Mouse (Mus musculus) heart, embryonic 15.5 days (tissue): ENCODE data around the gene Prdm1. TPM values are rescaled to one million over a fixed set of nuclear protein-coding genes. Genes with fewer than 3 reads are reported as not detected.

Experiments
- ATAC-seq: fragments of 200-750 bp; cut with Nextera tagmentation; replicated peaks from 2 replicates; pipeline ENCODE4 v1.8.0; 2017; ENCODE audit warnings: low read depth, moderate TSS enrichment; ENCODE audit not compliant: insufficient number of reproducible peaks, insufficient read depth, low FRiP score
- H3K27ac ChIP-seq: fragments of 300-500 bp; sonication (generic); 2 replicates; pipeline ENCODE4 v1.5.1; 2015; ENCODE audit warnings: mild to moderate bottlenecking, inconsistent platforms
- H3K27me3 ChIP-seq: fragments of 300-500 bp; sonication (generic); 2 replicates; pipeline ENCODE4 v1.6.1; 2015; ENCODE audit warnings: inconsistent platforms
- H3K36me3 ChIP-seq: fragments of 300-500 bp; sonication (generic); 2 replicates; pipeline ENCODE4 v1.6.1; 2015; ENCODE audit warnings: mild to moderate bottlenecking, inconsistent platforms
- H3K4me1 ChIP-seq: fragments of 300-500 bp; sonication (generic); replicated peaks from 2 replicates; pipeline ENCODE4 v1.6.1; 2015; ENCODE audit warnings: inconsistent platforms
- H3K4me2 ChIP-seq: fragments of 300-500 bp; sonication (generic); 2 replicates; pipeline ENCODE4 v1.6.1; 2015; ENCODE audit warnings: inconsistent platforms, mild to moderate bottlenecking, moderate library complexity
- H3K4me3 ChIP-seq: fragments of 300-500 bp; sonication (generic); 2 replicates; pipeline ENCODE4 v1.5.1; 2015; ENCODE audit warnings: mild to moderate bottlenecking, inconsistent platforms
- H3K9ac ChIP-seq: fragments of 300-500 bp; sonication (generic); 2 replicates; pipeline ENCODE4 v1.6.1; 2015; ENCODE audit warnings: mild to moderate bottlenecking, inconsistent platforms
- H3K9me3 ChIP-seq: fragments of 300-500 bp; sonication (generic); replicated peaks from 2 replicates; pipeline ENCODE4 v1.6.1; 2016; ENCODE audit warnings: inconsistent platforms
- whole genome bisulfite sequencing: fragments of 180-500 bp; shearing (Covaris S2); methylation state at CpG from one replicate; pipeline ENCODE4 v1.1.7; 2015; ENCODE audit warnings: mixed read lengths; 5-methylcytosine and 5-hydroxymethylcytosine counted together
- polyA plus RNA-seq: library from polyadenylated mRNA; unstranded; fragments of >200 nt; fragmentation: Nextera tagmentation; extraction: Ambion mirVana; gene quantifications from 2 replicates; pipeline ENCODE4 v1.2.1, GENCODE M21; 2015

The Prdm1 gene
- polyA plus RNA-seq, 1 experiment from 2014 or later, result 0.83 TPM

- H3K9ac ChIP-seq, result no peak overlapping the region
- peak overlapping the region; percentile 34 for H3K4me3 ChIP-seq
- no peaks in the 10 kb centered on the region for H3K9me3 ChIP-seq
- 4% methylated on average over 31 of the region's 31 CpGs for WGBS
- no peak overlapping the region for H3K27ac ChIP-seq
- no peaks in the 10 kb centered on the region for H3K36me3 ChIP-seq
- ATAC-seq, result no peak
- H3K27me3 ChIP-seq, result peaks cover 55% of the 10 kb centered on the region
- peaks cover 24% of the 10 kb centered on the region for H3K4me1 ChIP-seq
- H3K4me2 ChIP-seq, result peak overlapping the region; percentile 57
These were observed 1.3 kb downstream of the Prdm1 start for GRCm38 (mm10) chr10:44526751-44527591.

GRCm38 (mm10) chr10:44520189-44520588 is 8.1 kb downstream of the Prdm1 start:
- no peak overlapping the region for H3K9ac ChIP-seq
- ATAC-seq, result no peak
- H3K4me1 ChIP-seq, result 0 out of 2 replicates have a peak, but pooled peaks cover 6% of the 10 kb centered on the region
- H3K9me3 ChIP-seq, result no peaks in the 10 kb centered on the region
- no peak overlapping the region for H3K27ac ChIP-seq
- H3K36me3 ChIP-seq, result no peaks in the 10 kb centered on the region
- H3K4me3 ChIP-seq, result no peak overlapping the region
- WGBS, result 40% methylated on average over 6 of the region's 6 CpGs
- no peak overlapping the region for H3K4me2 ChIP-seq
- H3K27me3 ChIP-seq, result peaks cover 15% of the 10 kb centered on the region

GRCm38 (mm10) chr10:44518631-44519030 is 9.7 kb downstream of the Prdm1 start:
- no peak for ATAC-seq

GRCm38 (mm10) chr10:44513108-44513507 is 15.2 kb downstream of the Prdm1 start:
- 0 out of 2 replicates have a peak, but pooled peaks cover 3% of the 10 kb centered on the region for H3K4me1 ChIP-seq
- no peak overlapping the region for H3K4me3 ChIP-seq
- 75% methylated on average over 5 of the region's 5 CpGs for WGBS
- H3K4me2 ChIP-seq, result no peak overlapping the region
- no peaks in the 10 kb centered on the region for H3K36me3 ChIP-seq
- ATAC-seq, result no peak
- H3K27me3 ChIP-seq, result 0 out of 2 replicates have a peak, but pooled peaks cover 5% of the 10 kb centered on the region
- no peak overlapping the region for H3K27ac ChIP-seq
- H3K9me3 ChIP-seq, result no peaks in the 10 kb centered on the region
- no peak overlapping the region for H3K9ac ChIP-seq

More at GRCm38 (mm10) chr10:44518631-44519030, 9.7 kb downstream of the Prdm1 start:
- H3K4me3 ChIP-seq, result no peak overlapping the region
- 0 out of 2 replicates have a peak, but pooled peaks cover 6% of the 10 kb centered on the region for H3K4me1 ChIP-seq
- H3K36me3 ChIP-seq, result no peaks in the 10 kb centered on the region
- no peak overlapping the region for H3K27ac ChIP-seq
- no peak overlapping the region for H3K4me2 ChIP-seq
- WGBS, result 55% methylated on average over 7 of the region's 7 CpGs
- no peaks in the 10 kb centered on the region for H3K9me3 ChIP-seq
- H3K9ac ChIP-seq, result no peak overlapping the region
- H3K27me3 ChIP-seq, result 0 out of 2 replicates have a peak, but pooled peaks cover 2% of the 10 kb centered on the region

- Histone ChIP-seq H3K4me1 (no peaks in the 10 kb centered on the region), H3K27ac (no peak overlapping the region), H3K36me3 (no peaks in the 10 kb centered on the region), H3K4me2 (no peak overlapping the region), H3K27me3 (0 out of 2 replicates have a peak, but pooled peaks cover 5% of the 10 kb centered on the region), H3K9me3 (no peaks in the 10 kb centered on the region), H3K4me3 (no peak overlapping the region), H3K9ac (no peak overlapping the region)
- no peak for ATAC-seq
- WGBS, result 74% methylated on average over 3 of the region's 3 CpGs
These were observed 17.3 kb downstream of the Prdm1 start for GRCm38 (mm10) chr10:44511029-44511428.

- ATAC-seq, result no peak
- 0 out of 2 replicates have a peak, but pooled peaks cover 5% of the 10 kb centered on the region for H3K27me3 ChIP-seq
- H3K4me1 ChIP-seq, result no peaks in the 10 kb centered on the region
- no peak overlapping the region for H3K4me3 ChIP-seq
- no peaks in the 10 kb centered on the region for H3K9me3 ChIP-seq
- 85% methylated on average over 7 of the region's 7 CpGs for WGBS
- H3K4me2 ChIP-seq, result no peak overlapping the region
- H3K36me3 ChIP-seq, result no peaks in the 10 kb centered on the region
- no peak overlapping the region for H3K9ac ChIP-seq
- no peak overlapping the region for H3K27ac ChIP-seq
These were observed 19.7 kb downstream of the Prdm1 start for GRCm38 (mm10) chr10:44508649-44509048.

- ATAC-seq, result no peak
- Histone ChIP-seq H3K36me3 (no peaks in the 10 kb centered on the region), H3K4me3 (no peak overlapping the region), H3K9ac (no peak overlapping the region), H3K4me1 (no peaks in the 10 kb centered on the region), H3K4me2 (no peak overlapping the region), H3K9me3 (no peaks in the 10 kb centered on the region), H3K27ac (no peak overlapping the region), H3K27me3 (0 out of 2 replicates have a peak, but pooled peaks cover 5% of the 10 kb centered on the region)
- WGBS, result 25% methylated on average over 2 of the region's 2 CpGs
These were observed 20.3 kb downstream of the Prdm1 start for GRCm38 (mm10) chr10:44507984-44508383.

- Histone ChIP-seq H3K4me3 (no peak overlapping the region), H3K27me3 (no peaks in the 10 kb centered on the region), H3K9me3 (no peaks in the 10 kb centered on the region), H3K27ac (no peak overlapping the region), H3K36me3 (no peaks in the 10 kb centered on the region), H3K4me1 (no peaks in the 10 kb centered on the region), H3K4me2 (no peak overlapping the region), H3K9ac (no peak overlapping the region)
- WGBS, result 60% methylated on average over 13 of the region's 13 CpGs
- ATAC-seq, result no peak
These were observed 25.4 kb downstream of the Prdm1 start for GRCm38 (mm10) chr10:44502891-44503290.

- Histone ChIP-seq H3K36me3 (no peaks in the 10 kb centered on the region), H3K9me3 (no peaks in the 10 kb centered on the region), H3K27me3 (no peaks in the 10 kb centered on the region), H3K4me3 (no peak overlapping the region), H3K4me2 (no peak overlapping the region), H3K9ac (no peak overlapping the region), H3K4me1 (no peaks in the 10 kb centered on the region), H3K27ac (no peak overlapping the region)
- WGBS, result 70% methylated on average over 15 of the region's 15 CpGs
- no peak for ATAC-seq
These were observed 28.3 kb downstream of the Prdm1 start for GRCm38 (mm10) chr10:44499897-44500519.

- Histone ChIP-seq H3K27me3 (no peaks in the 10 kb centered on the region), H3K4me2 (no peak overlapping the region), H3K4me1 (no peaks in the 10 kb centered on the region), H3K9ac (no peak overlapping the region), H3K4me3 (no peak overlapping the region), H3K27ac (no peak overlapping the region), H3K36me3 (no peaks in the 10 kb centered on the region), H3K9me3 (no peaks in the 10 kb centered on the region)
- WGBS, result 70% methylated on average over 15 of the region's 15 CpGs
- ATAC-seq, result no peak
These were observed 34.3 kb downstream of the Prdm1 start for GRCm38 (mm10) chr10:44493818-44494492.

GRCm38 (mm10) chr10:44492815-44493525 is 35.3 kb downstream of the Prdm1 start:
- H3K27me3 ChIP-seq, result no peaks in the 10 kb centered on the region
- H3K9ac ChIP-seq, result no peak overlapping the region
- H3K4me3 ChIP-seq, result no peak overlapping the region
- H3K27ac ChIP-seq, result no peak overlapping the region
- no peaks in the 10 kb centered on the region for H3K36me3 ChIP-seq
- 55% methylated on average over 8 of the region's 8 CpGs for WGBS
- no peaks in the 10 kb centered on the region for H3K4me1 ChIP-seq
- H3K9me3 ChIP-seq, result no peaks in the 10 kb centered on the region
- no peak overlapping the region for H3K4me2 ChIP-seq
- ATAC-seq, result no peak
